In the genomic region with DNA sequence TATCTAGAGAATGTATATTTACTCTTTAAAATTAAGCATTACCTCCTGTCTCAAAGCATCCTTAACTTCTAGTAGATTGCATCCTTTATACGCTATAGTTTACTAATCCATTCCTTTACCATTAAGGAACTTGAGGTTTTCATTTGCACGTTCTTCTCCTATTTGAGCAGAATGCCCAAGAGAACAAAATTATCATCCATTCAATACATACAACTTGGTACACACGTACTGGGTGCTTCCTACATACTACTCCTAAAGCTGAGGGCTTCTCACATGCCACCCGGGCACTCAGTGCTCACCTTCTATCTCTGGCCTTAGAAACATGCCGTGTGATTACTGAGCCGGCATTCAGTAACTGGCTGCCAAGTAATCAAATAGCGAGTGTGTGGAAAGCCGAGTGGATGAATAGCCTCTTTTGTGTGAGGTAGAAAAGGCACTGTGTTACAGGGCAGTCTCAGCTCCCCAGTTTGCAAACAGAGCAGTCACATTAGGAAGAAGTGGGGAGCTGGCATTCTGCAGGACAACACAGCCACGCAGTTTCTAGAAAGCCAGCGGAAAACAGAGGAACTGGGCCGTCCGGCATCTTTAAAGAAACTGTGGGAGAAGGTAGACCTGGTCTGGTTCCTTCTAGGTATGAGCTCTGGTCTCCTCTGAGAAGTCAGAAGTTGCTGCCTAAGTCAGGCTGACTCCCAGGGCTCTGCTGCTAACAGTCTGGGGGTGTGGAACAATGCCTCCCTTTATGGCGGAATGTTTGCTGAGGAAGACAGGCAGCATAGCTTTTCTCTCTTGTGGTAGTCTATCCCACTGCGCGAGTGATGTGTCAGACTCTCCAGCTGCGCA, we compare ENCODE assay signal across 9 mouse cellular contexts. TPM values are rescaled to one million over a fixed set of nuclear protein-coding genes. Genes with fewer than 3 reads are reported as not detected.
DNase-seq lines count a peak whose midpoint lies in the region; ATAC-seq lines count a peak whose summit lies in the region.
"Had no signal": no experiment of that assay in that cellular context is flagged by ENCODE, and none has a peak within 500 bp of the region (broad histone marks: within the 10 kb centered on the region; RNA-seq: fewer than 3 reads in every experiment).

No protein-coding gene starts in this region.

- no peaks in the 10 kb centered on the region for H3K4me1 ChIP-seq in kidney, embryonic 16.5 days (ENCODE audit: insufficient read depth, low read length)
- peaks cover 3% of the 10 kb centered on the region; the same call in 1 of the 2 replicates for H3K4me1 ChIP-seq in embryonic facial prominence, embryonic 15.5 days
- H3K4me1 ChIP-seq in neural tube, embryonic 15.5 days: peaks cover 6% of the 10 kb centered on the region; the same call in 1 of the 2 replicates

- no peak overlapping the region for H3K27ac ChIP-seq in kidney, embryonic 16.5 days (ENCODE audit: low read length)
- peak overlapping the region; percentile 55 for H3K27ac ChIP-seq in embryonic facial prominence, embryonic 15.5 days (replicated peaks)
- H3K27ac ChIP-seq in neural tube, embryonic 15.5 days (replicated peaks): peak overlapping the region; percentile 75

- WGBS in kidney, embryonic 16.5 days: 42% methylated on average over 16 of the region's 16 CpGs
- WGBS in embryonic facial prominence, embryonic 15.5 days: 19% methylated on average over 16 of the region's 16 CpGs
- 14% methylated on average over 16 of the region's 16 CpGs for WGBS in neural tube, embryonic 15.5 days

- 0 out of 2 replicates have a peak overlapping the region, but pooled peaks have one; percentile 13 for H3K4me2 ChIP-seq in kidney, embryonic 16.5 days (replicated peaks; ENCODE audit: low read depth, low read length)
- peak overlapping the region; percentile 8; the same call in 1 of the 2 replicates for H3K4me2 ChIP-seq in embryonic facial prominence, embryonic 15.5 days (replicated peaks)
- H3K4me2 ChIP-seq in neural tube, embryonic 15.5 days: peak overlapping the region; percentile 49

- no peak overlapping the region for H3K9ac ChIP-seq in kidney, embryonic 16.5 days (replicated peaks; ENCODE audit: low read length)
- H3K9ac ChIP-seq in embryonic facial prominence, embryonic 15.5 days: no peak overlapping the region
- H3K9ac ChIP-seq in neural tube, embryonic 15.5 days (replicated peaks): no peak overlapping the region

- DNase-seq in kidney, postnatal 10 days: no peak
- DNase-seq in layer of hippocampus, adult 9-10 months (ENCODE audit: low spot score): peak; percentile 18
- DNase-seq in cerebellum, adult 9-11 months: no peak
- DNase-seq in ovary, postnatal 36 days (ENCODE audit: low spot score): no peak
- DNase-seq in urinary bladder, postnatal 10 days (ENCODE audit: low spot score): no peak

- H3K27me3 ChIP-seq in kidney, embryonic 16.5 days (ENCODE audit: insufficient read depth, low read length): no peaks in the 10 kb centered on the region
- H3K27me3 ChIP-seq in embryonic facial prominence, embryonic 15.5 days: no peaks in the 10 kb centered on the region
- no peaks in the 10 kb centered on the region for H3K27me3 ChIP-seq in neural tube, embryonic 15.5 days (replicated peaks)

- no peak overlapping the region for H3K4me3 ChIP-seq in kidney, embryonic 16.5 days (ENCODE audit: low read length)
- H3K4me3 ChIP-seq in embryonic facial prominence, embryonic 15.5 days (replicated peaks): no peak overlapping the region
- H3K4me3 ChIP-seq in neural tube, embryonic 15.5 days (replicated peaks): no peak overlapping the region; the same call in 1 of the 2 replicates
- H3K4me3 ChIP-seq: erythroblast, embryonic 14.5 days had no signal

- H3K36me3 ChIP-seq in kidney, embryonic 16.5 days (ENCODE audit: insufficient read depth, low read length): no peaks in the 10 kb centered on the region
- no peaks in the 10 kb centered on the region for H3K36me3 ChIP-seq in embryonic facial prominence, embryonic 15.5 days
- H3K36me3 ChIP-seq in neural tube, embryonic 15.5 days: no peaks in the 10 kb centered on the region

- ATAC-seq in kidney, embryonic 16.5 days (ENCODE audit: low FRiP score, low TSS enrichment): no peak
- ATAC-seq in embryonic facial prominence, embryonic 15.5 days (ENCODE audit: insufficient number of reproducible peaks, low FRiP score, low TSS enrichment, low read depth): peak; percentile 54; the same call in 1 of the 2 replicates
- ATAC-seq in neural tube, embryonic 15.5 days (ENCODE audit: low FRiP score): peak; percentile 61; the same call in 1 of the 2 replicates

- H3K9me3 ChIP-seq in kidney, embryonic 16.5 days (ENCODE audit: low read length): no peaks in the 10 kb centered on the region
- no peaks in the 10 kb centered on the region for H3K9me3 ChIP-seq in embryonic facial prominence, embryonic 15.5 days (replicated peaks)
- no peaks in the 10 kb centered on the region for H3K9me3 ChIP-seq in neural tube, embryonic 15.5 days (replicated peaks)

RNA-seq across cellular contexts. Expression of gene Ggct, which starts 16.9 kb away (rescaled TPM):
- 7.9 and 9.8 TPM in 2 replicates for polyA plus RNA-seq in kidney, embryonic 16.5 days (2015; fragmentation: Nextera tagmentation; extraction: Ambion mirVana)
- 23.6 and 24.1 TPM in 2 replicates for polyA plus RNA-seq in embryonic facial prominence, embryonic 15.5 days (2015; fragmentation: Nextera tagmentation; extraction: Ambion mirVana)
- 17.6 and 18.4 TPM in 2 replicates for polyA plus RNA-seq in neural tube, embryonic 15.5 days (2015; fragmentation: Nextera tagmentation; extraction: Ambion mirVana)

RNA-seq across cellular contexts. Expression of gene Gars, which starts 28.2 kb away (rescaled TPM):
- polyA plus RNA-seq in kidney, embryonic 16.5 days (2015; fragmentation: Nextera tagmentation; extraction: Ambion mirVana): 144 and 145 TPM in 2 replicates
- polyA plus RNA-seq in embryonic facial prominence, embryonic 15.5 days (2015; fragmentation: Nextera tagmentation; extraction: Ambion mirVana): 131 and 134 TPM in 2 replicates
- polyA plus RNA-seq in neural tube, embryonic 15.5 days (2015; fragmentation: Nextera tagmentation; extraction: Ambion mirVana): 190 and 197 TPM in 2 replicates

RNA-seq across cellular contexts. Expression of gene Nod1, which starts 37.2 kb away (rescaled TPM):
- 4.8 and 6.4 TPM in 2 replicates for polyA plus RNA-seq in kidney, embryonic 16.5 days (2015; fragmentation: Nextera tagmentation; extraction: Ambion mirVana)
- 8.8 and 10.6 TPM in 2 replicates for polyA plus RNA-seq in embryonic facial prominence, embryonic 15.5 days (2015; fragmentation: Nextera tagmentation; extraction: Ambion mirVana)
- polyA plus RNA-seq in neural tube, embryonic 15.5 days (2015; fragmentation: Nextera tagmentation; extraction: Ambion mirVana): 3.6 and 4.5 TPM in 2 replicates
